Mouse (Mus musculus): ENCODE measurements at regions not wholly inside any gene's neighbourhood (a gene's known extent, or its start where the extent isn't known, plus 50 kb on each side); places are given as distances from the start of the nearest gene placed in this dataset.

- TF ChIP-seq CTCF (IDR thresholded peaks at IDR 0.05; ENCODE audit: low read depth, low read length) (no peak), POLR2A (IDR thresholded peaks at IDR 0.05; ENCODE audit: extremely low read depth, insufficient read depth, low read length) (no peak)
These were observed 271.8 kb downstream of the Gpam start for GRCm38 (mm10) chr19:54855190-54855589.
